8 mouse cellular contexts compared by ENCODE assay signal in the genomic region with DNA sequence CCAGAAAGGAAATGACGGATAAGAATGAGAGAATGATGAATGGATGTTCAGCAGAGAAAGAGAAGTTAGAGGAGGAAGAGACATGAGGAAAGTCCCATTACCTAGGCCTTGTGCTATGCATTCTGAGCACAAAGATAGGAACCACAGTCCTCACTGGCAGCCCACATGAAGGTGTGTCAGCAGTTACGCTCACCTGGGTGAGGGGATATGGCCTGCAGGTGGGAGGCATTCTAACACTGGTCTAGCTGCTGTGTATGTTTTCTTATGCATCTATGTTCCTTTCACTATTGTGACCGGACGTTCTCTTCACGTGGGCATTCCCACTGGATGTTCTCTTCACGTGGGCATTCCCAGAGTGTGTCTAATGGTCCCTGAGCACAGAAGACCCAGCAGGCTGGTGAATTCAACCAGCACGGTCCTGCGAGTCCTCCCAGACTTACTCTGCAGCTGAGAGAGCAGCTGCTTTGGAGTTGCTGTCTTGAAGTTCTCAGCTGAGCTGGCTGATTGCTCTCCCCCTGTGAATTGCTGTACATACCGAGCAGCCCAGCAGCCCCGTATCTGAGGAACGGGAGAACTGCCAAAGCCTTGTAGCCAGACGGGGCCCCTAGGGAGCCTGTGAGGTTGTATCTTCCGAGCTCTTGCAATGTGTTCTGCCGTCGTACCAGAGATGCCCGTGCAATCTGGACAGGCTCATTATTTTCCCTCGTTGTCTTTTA.
DNase-seq lines count a peak whose midpoint lies in the region; ATAC-seq and TF ChIP-seq lines count a peak whose summit lies in the region.

No protein-coding gene starts in this region.

- TF ChIP-seq CTCF in left cerebral cortex, adult 2 months (IDR thresholded peaks at IDR 0.05) = no peak

- ATAC-seq in inflammation-experienced regulatory T-cells, adult 6 months = no peak

- H3K27ac ChIP-seq in left cerebral cortex, adult 2 months = peak overlapping the region; percentile 61

- H3K4me3 ChIP-seq in left cerebral cortex, adult 2 months = no peak overlapping the region

- no peak for DNase-seq in left cerebral cortex, adult 2 months (ENCODE audit: extremely low spot score in 1 of 2, low spot score in 2 of 2)
- no peak for DNase-seq in left cerebral cortex, adult 11 months (ENCODE audit: low spot score)
- peak; percentile 66 to 71 for DNase-seq in cerebellum, postnatal 14 days
- DNase-seq in heart, postnatal 10 days = peak; percentile 34 to 46
- peak; percentile 46 for DNase-seq in mesoderm, embryonic 11.5 days (ENCODE audit: low read depth, low spot score)
- DNase-seq in lung, postnatal 36 days = no peak
- no peak for DNase-seq in urinary bladder, postnatal 36 days (ENCODE audit: low spot score in 2 of 2)

- intact Hi-C loops in left cerebral cortex, adult 2 months (cut with DNase I) = no loop called here
- intact Hi-C loops in heart, postnatal 10 days (cut with DNase I) = no loop called here

Comparison
In these comparisons a context has a peak if more than half of its experiments do, and no peak if none do; other contexts are left out.
1. DNase-seq: peak in cerebellum, postnatal 14 days (2 of 2), heart, postnatal 10 days (2 of 2) and mesoderm, embryonic 11.5 days (single experiment); none in left cerebral cortex, adult 2 months (0 of 2), left cerebral cortex, adult 11 months (single experiment), lung, postnatal 36 days (single experiment) and urinary bladder, postnatal 36 days (0 of 2).